Mouse (Mus musculus) layer of hippocampus, postnatal 25 days (tissue): ENCODE measurements around the gene Tecta. TPM values are rescaled to one million over a fixed set of nuclear protein-coding genes. Genes with fewer than 3 reads are reported as not detected.

Source experiments
- DNase-seq, 2 experiments: peaks; one replicate each; pipeline ENCODE4 v3.0.0; 2022; ENCODE audit warnings: mixed read lengths in 2 of 2, low spot score in 1 of 2; ENCODE audit errors: extremely low spot score in 1 of 2
- total RNA-seq, 2 experiments: library from RNA; stranded (reverse); gene quantifications; 2 replicates each; pipeline ENCODE4 v1.2.3; 2021

Gene Tecta
- total RNA-seq, 2 experiments from 2014 or later = 0.44 to 0.94 TPM

DNA sequence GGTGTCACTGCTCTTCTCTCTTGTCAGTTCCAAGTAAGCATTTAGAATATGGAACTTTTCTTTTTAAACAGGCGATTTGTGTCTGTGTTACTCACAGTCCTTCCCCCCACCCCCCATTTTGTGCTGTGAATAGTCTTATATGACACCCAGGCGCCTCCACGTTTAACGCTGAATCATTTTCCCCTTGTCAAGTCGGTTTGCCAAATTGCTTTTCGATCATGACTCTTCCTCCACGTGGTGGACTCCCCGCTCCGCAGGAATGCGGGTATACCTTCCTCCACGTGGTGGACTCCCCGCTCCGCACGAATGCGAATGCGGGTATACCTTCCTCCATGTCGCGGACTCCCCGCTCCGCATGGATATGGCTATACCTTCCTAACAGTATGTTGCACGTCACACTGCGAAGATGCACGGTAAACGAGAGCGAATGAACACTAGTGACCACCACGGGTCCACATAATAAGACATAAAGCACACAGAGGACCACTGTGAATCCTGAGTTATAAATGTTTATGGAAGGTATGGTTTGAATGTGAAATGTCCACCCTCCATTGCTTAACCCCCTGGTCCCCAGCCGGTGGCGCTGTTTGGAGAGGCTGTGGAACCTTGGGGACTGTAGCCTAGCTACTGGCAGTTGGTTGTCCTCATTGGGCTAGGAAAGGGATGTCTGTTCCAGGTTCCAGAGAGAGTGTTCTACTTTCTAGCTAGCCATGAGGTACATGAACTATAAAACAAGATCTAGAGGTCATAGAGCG is 74.9 kb downstream of the Tecta start:
- DNase-seq = no peak

DNA sequence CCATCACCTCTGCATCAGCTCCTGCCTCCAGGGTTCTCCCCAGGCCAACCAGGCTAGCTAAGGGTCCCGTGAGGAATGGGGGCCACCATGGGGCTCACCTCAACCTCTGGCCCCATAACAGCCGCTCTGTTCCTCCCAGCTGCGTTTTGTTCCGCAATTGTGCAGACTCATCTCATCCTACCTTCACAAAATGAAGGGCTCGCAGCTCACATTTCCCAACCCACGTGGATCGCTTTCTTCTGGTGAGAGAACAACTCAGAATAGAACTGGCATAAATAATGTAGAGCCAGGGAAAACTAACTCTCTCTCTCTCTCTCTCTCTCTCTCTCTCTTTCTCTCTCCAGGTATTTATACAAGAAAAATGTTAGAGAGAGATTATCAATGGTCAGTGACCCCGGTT is 76.5 kb downstream of the Tecta start:
- DNase-seq = no peak

DNA sequence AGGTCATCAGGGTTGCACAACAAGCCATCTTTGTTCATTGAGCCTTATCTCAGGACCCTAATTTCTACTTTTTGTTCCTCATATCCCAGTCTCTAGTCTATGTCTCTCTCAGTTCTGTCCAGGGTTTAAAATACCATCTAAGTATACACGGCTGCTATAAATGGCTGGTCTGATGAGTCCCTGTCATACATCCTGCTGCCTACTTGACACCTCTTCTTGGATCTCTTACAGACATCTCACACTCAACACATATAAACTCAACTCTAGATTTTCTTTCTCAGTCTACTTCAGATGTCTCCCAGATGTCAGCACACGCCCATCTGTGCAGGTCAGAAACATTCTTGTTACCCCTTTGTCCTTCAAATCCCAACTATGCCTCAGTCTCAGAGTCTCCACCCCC is 78.3 kb downstream of the Tecta start:
- no peak for DNase-seq

DNA sequence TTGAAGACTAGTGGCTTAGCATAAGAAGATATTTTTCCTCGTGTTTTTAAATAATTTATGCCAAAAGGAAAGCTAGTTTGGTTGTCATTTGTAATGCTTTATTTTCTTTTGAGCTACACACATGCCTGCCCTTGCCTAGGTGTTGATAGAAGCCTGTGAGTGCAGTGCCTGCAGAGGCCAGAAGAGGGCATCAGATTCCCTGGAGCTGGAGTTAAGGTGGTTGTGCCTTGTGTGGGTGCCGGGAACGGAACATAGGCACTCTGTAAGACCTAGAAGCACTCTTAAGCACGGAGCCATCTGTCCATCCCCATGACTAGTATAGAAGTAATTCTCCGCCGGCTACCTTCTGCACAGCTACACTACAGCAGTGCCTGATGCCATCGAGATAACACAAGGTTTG is 79.1 kb downstream of the Tecta start:
- DNase-seq = no peak

DNA sequence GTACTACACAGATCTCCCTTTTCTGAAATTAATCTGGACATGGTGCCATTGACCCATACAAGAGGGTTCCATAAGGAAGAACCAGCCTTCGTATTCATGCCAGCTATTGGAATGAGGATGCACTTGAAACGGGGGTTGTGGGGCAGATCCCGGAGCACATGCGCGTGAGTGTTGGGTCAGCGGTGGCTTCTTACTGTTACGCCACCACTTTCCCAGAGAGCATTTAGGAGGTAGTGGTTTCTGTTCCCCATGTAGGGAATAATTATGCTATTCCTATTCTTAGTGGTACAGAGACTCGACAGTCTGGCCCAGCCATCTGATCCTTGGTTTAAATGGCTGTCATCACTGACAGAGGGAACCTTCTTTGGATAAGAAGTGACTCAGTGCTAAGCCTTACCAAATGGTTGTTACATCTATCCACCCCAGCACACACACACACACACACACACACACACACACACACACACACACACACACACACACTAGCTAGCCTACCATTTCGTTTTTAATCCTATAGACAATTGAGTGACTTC is 81.2 kb downstream of the Tecta start:
- DNase-seq = no peak

DNA sequence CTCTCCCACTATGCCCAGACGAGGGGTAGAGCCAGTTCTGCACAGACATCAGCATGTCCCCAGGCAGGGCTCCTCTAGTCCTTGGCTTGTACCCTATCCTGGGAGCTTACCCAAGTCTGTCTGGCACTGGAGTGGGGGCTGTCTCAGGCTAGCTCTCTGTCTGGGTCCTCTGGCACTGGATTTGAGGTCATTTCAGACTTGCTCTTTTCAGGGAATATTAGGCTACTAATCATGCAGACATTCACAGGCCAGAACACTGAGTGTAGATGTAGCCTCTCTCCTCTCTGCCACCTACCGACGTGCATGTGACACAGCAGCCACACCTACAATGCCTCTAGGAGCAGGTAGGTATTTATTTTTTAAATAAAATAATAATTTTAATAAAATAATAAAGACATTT is 82.4 kb downstream of the Tecta start:
- no peak for DNase-seq

DNA sequence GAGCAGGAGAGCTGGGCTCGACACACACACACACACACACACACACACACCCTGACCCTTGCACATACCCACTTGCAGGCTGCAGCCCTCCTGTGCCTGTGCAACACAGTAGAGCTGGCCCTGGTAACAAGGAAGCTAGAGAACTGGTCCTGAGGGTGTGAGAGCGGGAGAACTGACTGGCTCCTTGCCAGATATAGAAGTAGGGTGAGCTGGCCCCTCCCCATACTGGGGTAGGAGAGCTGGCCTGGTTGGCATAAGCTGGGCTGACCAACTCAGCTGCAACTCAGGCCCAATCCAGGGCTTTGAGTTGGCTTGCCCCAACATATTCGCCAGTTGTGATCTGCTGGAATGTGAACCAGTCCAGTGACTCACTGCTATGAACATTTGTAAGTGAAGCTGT is 83.9 kb downstream of the Tecta start:
- no peak for DNase-seq

DNA sequence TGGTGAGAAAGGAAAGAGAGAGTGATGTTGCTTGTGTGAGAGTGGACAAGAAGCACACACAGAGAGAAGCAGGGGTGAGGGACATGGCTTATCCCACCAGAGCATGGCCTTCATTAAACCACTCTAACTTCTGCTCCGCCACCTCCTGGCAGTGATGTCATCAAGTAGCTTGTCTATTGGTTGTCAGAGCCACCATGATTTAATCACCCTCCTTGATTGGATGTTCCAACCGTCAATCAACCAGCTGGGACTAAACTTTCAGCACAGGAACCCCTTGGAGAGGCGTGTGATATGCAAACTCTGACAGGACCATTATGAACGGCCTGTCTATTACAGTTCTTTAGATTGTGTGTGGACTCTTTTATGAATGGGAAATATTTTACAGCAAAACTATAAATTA is 84.8 kb downstream of the Tecta start:
- no peak for DNase-seq

DNA sequence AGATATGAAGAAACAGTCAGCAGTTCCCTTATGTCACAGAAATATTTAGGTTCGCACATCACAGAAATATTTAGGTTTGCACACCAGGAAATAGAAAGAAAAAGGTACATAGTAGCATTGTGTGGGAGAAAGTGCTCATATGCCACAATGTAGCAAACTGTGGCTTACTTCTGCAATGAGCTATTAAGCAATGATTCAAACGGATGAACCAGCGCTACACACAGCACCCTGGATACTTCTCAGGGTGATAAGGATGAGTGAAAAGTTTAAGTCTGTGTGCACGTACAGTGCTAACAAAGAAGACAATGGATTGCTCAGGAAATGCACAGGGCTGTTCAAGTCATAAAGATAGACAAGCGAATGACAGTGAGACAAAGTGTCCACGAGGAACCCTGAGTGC is 85.3 kb downstream of the Tecta start:
- no peak for DNase-seq

DNA sequence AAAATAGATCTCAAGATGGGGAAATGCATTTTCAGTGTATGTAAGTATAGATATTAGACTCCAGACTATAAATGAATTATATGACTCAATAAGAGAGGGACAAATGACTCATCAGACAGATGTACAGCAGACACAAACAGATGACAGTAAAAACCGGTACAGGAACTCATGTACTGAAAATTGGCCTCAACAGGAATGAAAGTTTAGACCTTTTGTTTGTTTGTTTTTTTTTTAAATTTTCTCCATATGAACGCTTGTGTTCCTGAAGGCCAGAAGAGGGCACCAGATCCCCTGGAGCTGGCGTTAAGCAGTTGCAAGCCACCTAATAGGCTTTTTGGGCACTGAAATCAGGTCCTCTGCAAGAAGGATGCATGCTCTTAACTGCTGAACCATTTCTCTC is 85.9 kb downstream of the Tecta start:
- no peak for DNase-seq

DNA sequence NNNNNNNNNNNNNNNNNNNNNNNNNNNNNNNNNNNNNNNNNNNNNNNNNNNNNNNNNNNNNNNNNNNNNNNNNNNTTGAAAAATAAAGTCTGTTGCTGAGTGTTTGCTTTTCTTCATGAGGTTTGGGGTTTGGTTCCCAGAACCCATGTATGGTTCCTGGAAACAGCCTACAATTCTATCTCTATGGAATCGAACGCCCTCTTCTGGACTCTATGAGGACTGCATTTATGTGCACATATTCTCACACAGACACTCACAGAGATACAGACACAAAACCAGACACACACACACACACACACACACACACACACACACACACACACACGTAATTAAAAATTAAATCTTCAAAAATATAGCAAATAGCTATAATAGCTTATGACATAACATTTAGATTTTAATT is 88.4 kb downstream of the Tecta start:
- DNase-seq = no peak

DNA sequence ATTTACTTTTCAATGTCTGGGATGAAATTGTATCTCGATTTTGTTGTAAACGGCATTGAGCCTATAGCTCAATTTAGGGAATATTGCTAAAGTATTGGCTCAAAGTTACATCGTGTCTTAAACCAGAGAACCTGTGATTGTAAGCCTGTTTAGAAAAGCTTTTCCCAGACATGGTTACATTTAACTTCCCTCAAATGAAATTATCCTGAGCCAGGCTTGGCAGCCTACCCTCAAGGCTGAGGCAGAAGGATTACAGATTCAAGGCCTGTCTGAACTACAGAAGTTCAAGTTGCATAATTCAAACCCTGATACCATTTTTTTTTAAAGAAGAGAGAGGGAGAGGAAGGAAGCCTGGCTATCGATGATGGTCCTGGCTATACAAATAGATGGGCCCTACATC is 95.8 kb downstream of the Tecta start:
- no peak for DNase-seq

DNA sequence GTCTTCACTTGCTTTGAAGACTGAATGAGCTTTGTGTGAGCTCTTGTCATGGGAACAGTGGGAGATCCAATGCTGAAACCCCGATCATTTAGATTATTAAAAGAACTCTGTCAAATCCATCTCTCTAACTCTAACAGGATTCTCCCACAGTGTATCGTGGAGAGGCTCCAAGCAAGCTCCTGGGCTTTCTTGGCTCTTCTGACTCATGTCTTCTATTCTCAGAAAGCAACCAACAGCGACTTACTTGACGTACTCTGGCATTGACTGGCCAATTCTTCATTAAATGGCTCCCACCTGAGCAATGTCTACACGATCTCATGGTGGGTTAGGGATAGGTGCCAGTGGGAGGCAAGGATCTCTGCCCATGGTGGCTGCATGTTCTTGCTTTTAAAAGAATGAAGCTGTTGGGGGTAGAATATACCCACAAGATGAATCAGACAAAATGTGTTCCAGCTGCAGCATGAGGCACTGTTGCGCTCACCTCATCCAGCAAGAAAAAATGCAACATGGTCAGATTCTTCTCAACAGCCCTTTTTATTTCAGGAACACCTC is 98.6 kb downstream of the Tecta start:
- no peak for DNase-seq

DNA sequence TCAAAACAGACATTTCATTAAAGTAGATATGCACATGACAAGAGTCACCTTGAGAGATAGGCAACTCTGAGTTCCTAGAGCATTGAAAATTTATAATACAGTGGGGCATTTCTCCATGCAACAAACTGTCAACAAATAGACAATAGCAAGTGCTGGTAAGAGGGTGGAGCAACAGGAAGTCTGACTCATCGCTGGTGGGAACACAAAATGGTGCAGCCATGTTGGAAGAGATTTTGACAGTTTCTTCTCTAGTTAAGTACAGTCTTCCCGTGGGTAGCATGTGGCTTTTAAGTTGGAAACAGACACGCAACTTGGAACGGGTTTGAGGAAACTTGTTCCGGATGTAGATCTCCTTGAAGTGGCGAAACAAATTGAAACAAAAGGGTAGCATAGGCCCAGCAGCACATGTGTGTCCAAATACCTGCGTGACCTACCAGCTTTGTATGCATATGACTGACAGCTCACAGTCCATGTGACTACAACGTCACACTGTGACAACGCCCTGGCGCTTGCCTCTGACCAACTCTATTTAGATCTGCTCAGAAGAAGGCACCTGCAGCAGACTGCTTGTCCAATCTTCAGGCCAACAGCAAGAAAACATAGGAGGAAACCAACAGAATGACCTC is 103.3 kb downstream of the Tecta start:
- DNase-seq = no peak

DNA sequence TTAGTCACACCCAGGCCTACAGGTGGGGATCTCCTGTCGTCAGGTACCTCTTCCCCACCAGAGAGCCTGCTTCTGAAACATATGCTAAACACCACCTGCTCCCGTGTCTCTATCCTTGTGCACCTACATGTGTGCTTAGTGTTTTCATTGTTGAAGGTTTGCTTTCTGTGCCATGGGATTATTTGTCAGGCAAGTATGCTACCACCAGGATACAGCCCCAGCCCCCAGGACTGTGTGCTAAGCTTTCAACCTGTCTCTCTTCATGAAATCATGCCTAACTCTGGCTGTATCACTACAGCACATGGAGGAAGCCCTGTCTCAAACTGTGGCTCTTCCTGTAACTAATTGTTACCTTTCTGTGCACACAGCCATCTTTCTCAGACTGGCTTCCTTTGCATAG is 105.6 kb downstream of the Tecta start:
- DNase-seq = no peak

DNA sequence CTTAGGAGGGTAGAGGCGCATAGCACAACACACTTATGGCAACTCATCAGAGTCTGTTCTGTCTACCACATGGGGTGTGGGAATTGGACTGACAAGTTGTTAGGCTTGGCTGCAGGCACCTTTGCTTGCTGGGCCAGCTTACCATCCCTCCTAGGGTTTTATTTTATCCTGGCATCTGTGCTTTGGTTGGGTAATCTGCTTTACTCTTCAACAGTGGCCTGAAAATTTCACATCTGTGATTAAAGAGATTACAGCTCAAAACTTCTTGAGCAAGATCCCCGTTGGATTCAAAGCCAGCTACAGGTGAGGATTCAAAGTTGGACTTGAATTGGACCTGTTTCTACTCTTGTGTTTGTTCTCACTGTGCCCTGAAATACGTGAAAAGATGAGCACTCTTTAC is 106.1 kb downstream of the Tecta start:
- DNase-seq = no peak

DNA sequence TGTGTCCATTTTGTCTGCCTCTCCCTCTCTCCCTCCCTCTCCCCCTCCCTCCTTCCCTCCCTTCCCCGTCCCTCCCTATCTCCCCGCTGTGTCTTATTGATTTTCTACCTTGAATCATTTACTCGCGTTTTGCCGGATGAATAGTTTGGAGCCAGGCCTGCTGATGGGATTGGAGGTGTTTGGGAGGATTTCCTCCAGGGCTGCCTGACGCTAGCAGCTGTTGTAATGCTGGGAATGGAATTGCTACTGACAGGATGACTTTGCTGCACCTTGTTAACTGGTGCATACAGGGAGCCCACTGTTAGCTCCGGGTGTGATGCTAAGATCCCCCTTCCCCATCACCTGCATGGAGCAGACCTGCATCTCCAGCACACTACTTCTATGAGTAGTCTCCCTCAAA is 106.7 kb downstream of the Tecta start:
- DNase-seq = no peak

DNA sequence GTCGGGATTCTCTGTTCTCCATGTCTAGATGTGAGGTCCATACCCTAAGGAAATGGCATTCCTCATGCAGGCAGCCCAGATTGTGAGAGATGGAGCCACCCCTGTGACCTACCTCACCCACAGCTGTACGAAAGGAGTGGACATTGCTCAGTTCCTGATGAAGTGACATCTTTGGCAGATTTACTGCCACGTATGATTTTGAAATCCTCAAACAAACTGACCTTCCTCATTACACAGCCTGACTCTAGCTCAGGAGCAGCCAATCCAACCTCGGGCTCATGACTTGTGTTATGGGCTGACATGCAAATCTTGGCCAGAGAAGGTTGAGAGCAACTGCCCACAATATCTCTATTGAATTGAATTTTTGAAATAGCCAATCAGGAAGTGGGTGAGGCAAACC is 120.1 kb downstream of the Tecta start:
- DNase-seq = no peak
